Comparison of ENCODE assay signal across 21 mouse cellular contexts in genomic region chr8:26903289-26903688, GRCm38 (mm10).
"Had no signal": no experiment of that assay in that cellular context is flagged by ENCODE, and none has a peak within 500 bp of the region (broad histone marks: within the 10 kb centered on the region; RNA-seq: fewer than 3 reads in every experiment).

No protein-coding gene starts in this region.

- H3K9ac ChIP-seq: liver, embryonic 12.5 days; liver, embryonic 14.5 days; midbrain, embryonic 12.5 days; neural tube, embryonic 13.5 days; neural tube, embryonic 15.5 days; stomach, embryonic 15.5 days had no signal

- H3K36me3 ChIP-seq: liver, embryonic 12.5 days; midbrain, embryonic 10.5 days; midbrain, embryonic 12.5 days; neural tube, embryonic 13.5 days; neural tube, embryonic 15.5 days; stomach, embryonic 15.5 days had no signal

- ATAC-seq: liver, embryonic 12.5 days; midbrain, embryonic 16.5 days had no signal

- H3K4me1 ChIP-seq: midbrain, embryonic 10.5 days; midbrain, embryonic 12.5 days; neural tube, embryonic 13.5 days; neural tube, embryonic 15.5 days had no signal

- H3K9me3 ChIP-seq: liver, embryonic 12.5 days; midbrain, embryonic 10.5 days; midbrain, embryonic 12.5 days; neural tube, embryonic 13.5 days; neural tube, embryonic 15.5 days; stomach, embryonic 15.5 days had no signal

- H3K4me3 ChIP-seq: liver, embryonic 12.5 days; midbrain, embryonic 10.5 days; midbrain, embryonic 12.5 days; myocyte; neural tube, embryonic 13.5 days; neural tube, embryonic 15.5 days; stomach, embryonic 15.5 days had no signal

- H3K27me3 ChIP-seq: liver, embryonic 12.5 days; midbrain, embryonic 12.5 days; neural tube, embryonic 15.5 days; stomach, embryonic 15.5 days had no signal

- H3K4me2 ChIP-seq: liver, embryonic 12.5 days; midbrain, embryonic 12.5 days; neural tube, embryonic 13.5 days; neural tube, embryonic 15.5 days; stomach, embryonic 15.5 days had no signal

- DNase-seq: lung, adult 18-20 months; lung, postnatal 10 days; lung, postnatal 4 days; midbrain, embryonic 14.5 days; retina, postnatal 1 day; right cerebral cortex, adult 18-20 months; right cerebral cortex, postnatal 25 days; right cerebral cortex, postnatal 4 days; spleen, adult 18-20 months; thymus, adult 18-20 months; thymus, postnatal 14 days; thymus, postnatal 36 days had no signal

- H3K27ac ChIP-seq: liver, embryonic 12.5 days; liver, embryonic 14.5 days; midbrain, embryonic 10.5 days; midbrain, embryonic 12.5 days; neural tube, embryonic 13.5 days; neural tube, embryonic 15.5 days; stomach, embryonic 15.5 days had no signal
